Mouse (Mus musculus) thymus, postnatal 4 days (tissue): ENCODE data around the gene Alkbh1.

Source experiments
- DNase-seq: peaks from one replicate; pipeline ENCODE4 v3.0.0; 2021

Alkbh1 gene

DNA sequence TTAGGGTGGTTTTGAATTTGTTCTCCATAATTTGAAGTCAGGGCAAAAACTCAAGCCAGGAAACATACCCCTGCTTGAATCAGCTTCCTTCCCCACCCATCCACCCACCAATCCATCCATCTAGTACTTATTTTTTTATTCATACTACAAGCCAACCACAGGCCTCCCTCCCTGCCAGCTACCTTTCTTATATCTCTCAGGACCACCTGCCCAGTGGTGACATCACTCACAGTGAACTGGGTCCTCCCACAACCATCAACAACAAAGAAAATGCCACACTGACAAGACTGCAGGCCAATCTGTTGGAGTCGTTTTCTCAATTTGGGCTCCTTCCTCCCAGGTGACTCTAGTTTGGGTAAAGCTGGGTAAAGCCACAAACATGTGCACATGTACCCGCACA, 64.3 kb downstream of the Alkbh1 start:
- DNase-seq, result no peak
